Mouse (Mus musculus) mouse trophoblast stem cell (cell line): Measurements from ENCODE around the gene Atp6v0a1.

ENCODE experiments used
- in situ Hi-C, 2 experiments: fragments of 300-500 bp; cut with MseI, MboI; formaldehyde crosslinking; loops; 2 replicates in 1 of 2; 3 replicates in 1 of 2; pipeline ENCODE4 v1.15.1; 2025

Atp6v0a1 gene

GRCm38 (mm10) chr11:101027121-101027520 is 17.9 kb downstream of the Atp6v0a1 start:
- in situ Hi-C loops, result no loop called here

GRCm38 (mm10) chr11:101029320-101029719 is 20.1 kb downstream of the Atp6v0a1 start:
- in situ Hi-C loops, result no loop called here

- in situ Hi-C loops, result no loop called here
These were observed 21.0 kb downstream of the Atp6v0a1 start for GRCm38 (mm10) chr11:101030136-101030807.

- in situ Hi-C loops, result no loop called here
These were observed 21.5 kb downstream of the Atp6v0a1 start for GRCm38 (mm10) chr11:101030808-101031156.

- in situ Hi-C loops, result no loop called here
These were observed 22.2 kb downstream of the Atp6v0a1 start for GRCm38 (mm10) chr11:101031470-101031869.

- in situ Hi-C loops, result no loop called here
These were observed 24.7 kb downstream of the Atp6v0a1 start for GRCm38 (mm10) chr11:101033856-101034500.

- in situ Hi-C loops, result no loop called here
These were observed 25.5 kb downstream of the Atp6v0a1 start for GRCm38 (mm10) chr11:101034614-101035327.

- in situ Hi-C loops, result no loop called here
These were observed 26.1 kb downstream of the Atp6v0a1 start for GRCm38 (mm10) chr11:101035328-101035695.

GRCm38 (mm10) chr11:101037795-101038194 is 28.5 kb downstream of the Atp6v0a1 start:
- in situ Hi-C loops, result no loop called here

- in situ Hi-C loops, result no loop called here
These were observed 36.6 kb downstream of the Atp6v0a1 start for GRCm38 (mm10) chr11:101045826-101046225.

GRCm38 (mm10) chr11:101046440-101046839 is 37.2 kb downstream of the Atp6v0a1 start:
- in situ Hi-C loops, result no loop called here

GRCm38 (mm10) chr11:101047502-101047901 is 38.2 kb downstream of the Atp6v0a1 start:
- in situ Hi-C loops, result no loop called here

- in situ Hi-C loops, result no loop called here
These were observed 41.1 kb downstream of the Atp6v0a1 start for GRCm38 (mm10) chr11:101050359-101050758.

GRCm38 (mm10) chr11:101051051-101051493 is 41.8 kb downstream of the Atp6v0a1 start:
- in situ Hi-C loops, result no loop called here

- in situ Hi-C loops, result no loop called here
These were observed 42.4 kb downstream of the Atp6v0a1 start for GRCm38 (mm10) chr11:101051617-101052016.

- in situ Hi-C loops, result no loop called here
These were observed 43.7 kb downstream of the Atp6v0a1 start for GRCm38 (mm10) chr11:101052751-101053473.

GRCm38 (mm10) chr11:101053974-101054373 is 44.7 kb downstream of the Atp6v0a1 start:
- in situ Hi-C loops, result no loop called here

GRCm38 (mm10) chr11:101055418-101055817 is 46.2 kb downstream of the Atp6v0a1 start:
- in situ Hi-C loops, result loop anchor here in 1 of 2 experiments (5.0 kb wide), 1 partner anchor 73 kb away; no protein-coding TSS in a partner anchor

- in situ Hi-C loops, result loop anchor here in 1 of 2 experiments (5.0 kb wide), 1 partner anchor 75 kb away; no protein-coding TSS in a partner anchor
These were observed 47.6 kb downstream of the Atp6v0a1 start for GRCm38 (mm10) chr11:101056885-101057284.

GRCm38 (mm10) chr11:101057860-101058259 is 48.6 kb downstream of the Atp6v0a1 start:
- in situ Hi-C loops, result loop anchor here in 1 of 2 experiments (5.0 kb wide), 1 partner anchor 76 kb away; no protein-coding TSS in a partner anchor

- in situ Hi-C loops, result loop anchor here in 1 of 2 experiments (5.0 kb wide), 1 partner anchor 76 kb away; no protein-coding TSS in a partner anchor
These were observed 49.5 kb downstream of the Atp6v0a1 start for GRCm38 (mm10) chr11:101058726-101059125.
